Mouse (Mus musculus): Measurements from ENCODE around the gene Gabpb1. TPM values are rescaled to one million over a fixed set of nuclear protein-coding genes. Genes with fewer than 3 reads are reported as not detected.

The Gabpb1 gene
- polyA plus RNA-seq, 2 experiments, result 9.4 to 23.1 TPM

DNA sequence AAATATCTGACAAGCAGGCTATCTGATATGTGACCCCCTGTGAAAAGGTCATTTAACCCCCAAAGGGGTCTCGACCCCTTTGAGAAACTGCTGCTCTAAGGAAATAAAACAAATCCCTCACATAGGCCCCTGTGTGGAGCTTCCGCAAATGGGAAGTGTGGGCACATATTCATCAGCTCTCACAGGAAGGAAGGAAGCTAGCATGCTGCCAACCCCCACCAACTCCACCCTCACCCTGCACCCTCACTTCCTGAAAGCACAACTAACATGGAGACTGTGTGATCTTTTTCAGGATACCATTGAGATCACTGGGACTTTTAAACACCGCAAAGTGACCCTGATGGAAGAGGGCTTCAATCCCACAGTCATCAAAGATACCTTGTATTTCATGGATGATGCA is 88.7 kb downstream of the Gabpb1 start:
- WGBS (ENCODE audit: insufficient replicate concordance), result 53% methylated on average over 3 of the region's 3 CpGs
- Histone ChIP-seq H3K27me3 (ENCODE audit: control insufficient read depth, insufficient read depth, low read length) (no peaks in the 10 kb centered on the region), H3K27ac (no peak overlapping the region), H3K4me2 (ENCODE audit: low read depth) (no peak overlapping the region), H3K4me1 (replicated peaks; ENCODE audit: control insufficient read depth in 2 of 2, insufficient read depth in 2 of 2, low read length in 1 of 2) (no peaks in the 10 kb centered on the region), H3K36me3 (replicated peaks; ENCODE audit: control insufficient read depth, insufficient read depth, low read depth) (no peaks in the 10 kb centered on the region), H3K4me3 (ENCODE audit: insufficient read depth in 1 of 2, low read depth in 2 of 2, low read length in 2 of 2) (no peak overlapping the region), H3K9me3 (ENCODE audit: control insufficient read depth, low read length) (no peaks in the 10 kb centered on the region), H3K9ac (replicated peaks) (no peak overlapping the region)
- TF ChIP-seq EP300 (IDR thresholded peaks at IDR 0.05; ENCODE audit: low read depth) (no peak), CTCF (IDR thresholded peaks at IDR 0.05; ENCODE audit: low read depth) (no peak)
- ATAC-seq (ENCODE audit: insufficient read depth) (no peak), DNase-seq (ENCODE audit: low read depth in 3 of 3, low spot score in 3 of 3) (no peak)

DNA sequence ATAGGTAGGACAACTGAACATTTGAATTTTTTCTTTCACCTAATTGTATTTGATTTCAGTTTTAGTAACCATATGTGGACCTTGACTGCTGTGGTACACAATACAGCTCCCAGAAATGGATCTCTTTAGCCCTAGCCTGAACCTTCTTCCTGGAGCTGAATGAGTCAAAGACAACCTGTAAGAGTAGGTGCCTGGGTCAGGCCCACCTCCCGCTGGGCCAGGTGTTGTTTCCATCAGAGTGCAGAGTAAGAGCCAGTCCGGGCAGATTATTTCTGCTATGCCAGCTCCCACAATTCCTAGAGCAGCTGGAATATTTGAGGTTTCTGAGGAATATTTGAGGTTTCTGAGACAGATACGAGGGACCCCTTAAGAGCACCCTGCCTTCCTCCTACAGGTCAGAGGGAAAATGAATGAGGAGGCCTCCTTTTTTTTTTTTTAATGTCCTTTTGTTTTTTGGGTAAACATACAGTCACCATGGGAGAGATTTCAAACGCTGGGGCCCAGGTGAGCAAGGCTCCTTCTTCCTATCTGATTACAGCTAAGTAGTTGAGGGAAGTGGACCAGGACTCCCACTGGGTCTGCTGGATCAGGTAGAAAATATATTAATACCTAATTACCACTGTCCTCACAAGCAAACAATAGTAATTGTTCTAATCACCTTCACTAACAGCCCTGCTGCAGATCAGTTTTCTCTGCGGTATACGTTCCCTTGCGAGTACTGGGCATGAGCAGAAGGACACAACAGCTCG is 91.3 kb downstream of the Gabpb1 start:
- H3K36me3 ChIP-seq (replicated peaks; ENCODE audit: control insufficient read depth, insufficient read depth, low read depth), result no peaks in the 10 kb centered on the region
- no peak overlapping the region for H3K4me3 ChIP-seq (ENCODE audit: insufficient read depth in 1 of 2, low read depth in 2 of 2, low read length in 2 of 2)
- H3K27me3 ChIP-seq (ENCODE audit: control insufficient read depth, insufficient read depth, low read length), result no peaks in the 10 kb centered on the region
- DNase-seq (ENCODE audit: low read depth in 3 of 3, low spot score in 3 of 3), result no peak
- no peak overlapping the region for H3K4me2 ChIP-seq (ENCODE audit: low read depth)
- no peak for ATAC-seq (ENCODE audit: insufficient read depth)
- H3K9ac ChIP-seq (replicated peaks), result no peak overlapping the region
- WGBS (ENCODE audit: insufficient replicate concordance), result 72% methylated on average over 8 of the region's 8 CpGs
- TF ChIP-seq CTCF (IDR thresholded peaks at IDR 0.05; ENCODE audit: low read depth) (no peak), EP300 (IDR thresholded peaks at IDR 0.05; ENCODE audit: low read depth) (no peak)
- no peak overlapping the region for H3K27ac ChIP-seq
- no peaks in the 10 kb centered on the region for H3K9me3 ChIP-seq (ENCODE audit: control insufficient read depth, low read length)
- H3K4me1 ChIP-seq (replicated peaks; ENCODE audit: control insufficient read depth in 2 of 2, insufficient read depth in 2 of 2, low read length in 1 of 2), result no peaks in the 10 kb centered on the region

DNA sequence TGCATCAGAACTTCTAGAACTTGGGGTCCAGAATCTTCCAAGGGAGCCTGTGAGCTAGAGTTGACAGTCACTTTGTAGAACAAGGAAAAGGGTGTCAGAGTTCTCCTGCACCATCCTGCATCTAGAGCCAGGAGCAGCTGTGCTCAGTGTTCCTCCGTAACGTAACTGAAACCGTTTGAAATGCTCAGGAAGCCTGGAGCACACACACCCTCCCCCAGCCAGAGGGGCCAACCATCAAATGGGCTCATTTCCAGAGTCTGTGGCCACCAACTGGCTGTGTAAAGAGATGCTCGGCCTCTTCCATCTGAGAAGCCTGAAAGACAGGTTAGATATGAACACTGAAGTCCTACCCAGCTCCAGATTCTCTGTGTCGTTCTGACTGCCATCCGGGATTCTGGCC is 92.2 kb downstream of the Gabpb1 start:
- H3K27me3 ChIP-seq (ENCODE audit: control insufficient read depth, insufficient read depth, low read length), result no peaks in the 10 kb centered on the region
- no peaks in the 10 kb centered on the region for H3K4me1 ChIP-seq (replicated peaks; ENCODE audit: control insufficient read depth in 2 of 2, insufficient read depth in 2 of 2, low read length in 1 of 2)
- ATAC-seq (ENCODE audit: insufficient read depth) (no peak), DNase-seq (ENCODE audit: low read depth in 3 of 3, low spot score in 3 of 3) (no peak)
- WGBS (ENCODE audit: insufficient replicate concordance), result 63% methylated on average over 6 of the region's 6 CpGs
- no peak overlapping the region for H3K27ac ChIP-seq
- no peak overlapping the region for H3K4me3 ChIP-seq (ENCODE audit: insufficient read depth in 1 of 2, low read depth in 2 of 2, low read length in 2 of 2)
- TF ChIP-seq EP300 (IDR thresholded peaks at IDR 0.05; ENCODE audit: low read depth) (no peak), CTCF (IDR thresholded peaks at IDR 0.05; ENCODE audit: low read depth) (no peak)
- H3K9me3 ChIP-seq (ENCODE audit: control insufficient read depth, low read length), result no peaks in the 10 kb centered on the region
- no peak overlapping the region for H3K9ac ChIP-seq (replicated peaks)
- H3K36me3 ChIP-seq (replicated peaks; ENCODE audit: control insufficient read depth, insufficient read depth, low read depth), result no peaks in the 10 kb centered on the region
- no peak overlapping the region for H3K4me2 ChIP-seq (ENCODE audit: low read depth)

DNA sequence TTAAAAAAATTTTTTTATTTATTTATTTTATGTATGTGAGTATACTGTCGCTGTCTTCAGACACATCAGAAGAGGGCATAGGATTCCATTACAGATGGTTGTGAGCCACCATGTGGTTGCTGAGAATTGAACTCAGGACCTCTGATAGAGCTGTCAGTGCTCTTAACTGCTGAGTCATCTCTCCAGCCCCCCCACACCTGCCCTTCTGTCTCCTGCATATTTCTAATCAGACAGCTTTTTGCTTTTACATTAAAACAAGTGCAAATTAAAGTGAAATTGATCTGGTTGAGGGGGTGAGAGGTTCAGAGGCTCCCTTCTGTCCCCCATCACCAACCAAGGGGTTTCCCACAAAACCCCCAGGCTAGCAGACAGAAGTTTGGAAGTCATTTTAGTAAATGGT is 96.9 kb downstream of the Gabpb1 start:
- H3K36me3 ChIP-seq (replicated peaks; ENCODE audit: control insufficient read depth, insufficient read depth, low read depth), result no peaks in the 10 kb centered on the region
- no peak overlapping the region for H3K9ac ChIP-seq (replicated peaks)
- no peak overlapping the region for H3K4me3 ChIP-seq (ENCODE audit: insufficient read depth in 1 of 2, low read depth in 2 of 2, low read length in 2 of 2)
- no peaks in the 10 kb centered on the region for H3K4me1 ChIP-seq (replicated peaks; ENCODE audit: control insufficient read depth in 2 of 2, insufficient read depth in 2 of 2, low read length in 1 of 2)
- ATAC-seq (ENCODE audit: insufficient read depth) (no peak), DNase-seq (ENCODE audit: low read depth in 3 of 3, low spot score in 3 of 3) (no peak)
- no peak for TF ChIP-seq EP300 (IDR thresholded peaks at IDR 0.05; ENCODE audit: low read depth)
- no peaks in the 10 kb centered on the region for H3K27me3 ChIP-seq (ENCODE audit: control insufficient read depth, insufficient read depth, low read length)
- 71% methylated on average over 1 of the region's 1 CpGs for WGBS (ENCODE audit: insufficient replicate concordance)
- H3K4me2 ChIP-seq (ENCODE audit: low read depth), result no peak overlapping the region
- no peak overlapping the region for H3K27ac ChIP-seq
- H3K9me3 ChIP-seq (ENCODE audit: control insufficient read depth, low read length), result no peaks in the 10 kb centered on the region

Other genes starting within 250 kb of the Gabpb1 start
- gene Atp8b4, start 175.7 kb downstream of the Gabpb1 start, polyA plus RNA-seq (2012; rRNA removed), result 2.0 and 3.0 TPM in 2 replicates
- gene Atp8b4, start 175.7 kb downstream of the Gabpb1 start, polyA plus RNA-seq (2014; fragmentation: Nextera tagmentation; extraction: Ambion mirVana), result 4.1 and 4.9 TPM in 2 replicates
- gene Slc27a2, start 123.9 kb downstream of the Gabpb1 start, polyA plus RNA-seq (2012; rRNA removed), result 27.6 and 40.4 TPM in 2 replicates
- 65.5 and 73.5 TPM in 2 replicates for gene Slc27a2, start 123.9 kb downstream of the Gabpb1 start, polyA plus RNA-seq (2014; fragmentation: Nextera tagmentation; extraction: Ambion mirVana)
- 3.7 and 4.6 TPM in 2 replicates for gene Hdc, start 57.0 kb downstream of the Gabpb1 start, polyA plus RNA-seq (2012; rRNA removed)
- gene Hdc, start 57.0 kb downstream of the Gabpb1 start, polyA plus RNA-seq (2014; fragmentation: Nextera tagmentation; extraction: Ambion mirVana), result 6.5 and 7.8 TPM in 2 replicates
- gene Usp8, start 31.0 kb upstream of the Gabpb1 start, polyA plus RNA-seq (2012; rRNA removed), result 8.3 and 12.1 TPM in 2 replicates
- 17.8 and 18.8 TPM in 2 replicates for gene Usp8, start 31.0 kb upstream of the Gabpb1 start, polyA plus RNA-seq (2014; fragmentation: Nextera tagmentation; extraction: Ambion mirVana)
- gene Usp50, start 107.1 kb upstream of the Gabpb1 start, polyA plus RNA-seq (2012; rRNA removed), result 0.37 and 0.93 TPM in 2 replicates
- gene Usp50, start 107.1 kb upstream of the Gabpb1 start, polyA plus RNA-seq (2014; fragmentation: Nextera tagmentation; extraction: Ambion mirVana), result 1.7 and 1.8 TPM in 2 replicates
- gene Trpm7, start 199.9 kb upstream of the Gabpb1 start, polyA plus RNA-seq (2012; rRNA removed), result 10.1 and 15.1 TPM in 2 replicates
- 13.8 and 15.8 TPM in 2 replicates for gene Trpm7, start 199.9 kb upstream of the Gabpb1 start, polyA plus RNA-seq (2014; fragmentation: Nextera tagmentation; extraction: Ambion mirVana)

Measured in liver, embryonic 14.5 days (tissue).